Mouse (Mus musculus): ENCODE data around the gene Sult6b1.

GRCm38 (mm10) chr17:78882401-78883112 is 24.2 kb downstream of the Sult6b1 start, which contains the start of gene Eif2ak2:
- TF ChIP-seq EP300 (IDR thresholded peaks at IDR 0.05; ENCODE audit: low read depth): peak; percentile 50; the same call in 1 of the 2 replicates
- TF ChIP-seq CTCF (IDR thresholded peaks at IDR 0.05; ENCODE audit: low read depth): no peak

All from liver, postnatal 0 days (tissue).